Mouse (Mus musculus): ENCODE data around the gene Opcml. TPM values are rescaled to one million over a fixed set of nuclear protein-coding genes. Genes with fewer than 3 reads are reported as not detected.

Gene Opcml
- polyA plus RNA-seq, 1 experiment from 2014 or later, result 6.1 TPM

DNA sequence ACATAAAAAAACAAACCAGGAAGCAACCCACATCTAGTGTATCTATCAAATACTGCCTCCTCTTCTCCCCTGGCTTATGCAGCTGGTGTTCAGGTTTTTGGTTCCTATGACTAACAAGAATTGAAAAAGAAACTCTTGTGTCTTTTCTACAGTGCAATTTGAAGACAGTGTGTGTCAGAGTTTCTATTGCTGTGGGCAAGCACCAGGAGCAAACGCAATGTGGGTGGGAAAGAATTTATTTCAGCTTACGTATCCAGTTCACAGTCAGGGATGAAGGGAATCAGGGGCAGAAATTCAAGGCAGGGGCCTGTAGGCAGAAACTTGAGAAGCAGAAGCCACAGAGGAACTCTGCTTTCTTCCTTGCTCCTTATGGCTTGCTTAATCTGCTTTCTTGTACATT is 869.4 kb downstream of the Opcml start:
- Histone ChIP-seq H3K9me3 (replicated peaks; ENCODE audit: control insufficient read depth, low read length) (no peaks in the 10 kb centered on the region), H3K36me3 (ENCODE audit: control insufficient read depth, insufficient read depth) (no peaks in the 10 kb centered on the region), H3K27ac (ENCODE audit: low read length) (no peak overlapping the region), H3K27me3 (ENCODE audit: control insufficient read depth, insufficient read depth, low read length) (no peaks in the 10 kb centered on the region), H3K4me1 (ENCODE audit: control insufficient read depth, insufficient read depth, low read length) (no peaks in the 10 kb centered on the region), H3K9ac (ENCODE audit: low read length) (no peak overlapping the region), H3K4me2 (ENCODE audit: low read depth, low read length) (no peak overlapping the region), H3K4me3 (ENCODE audit: low read length) (no peak overlapping the region)
- WGBS, result 75% methylated on average over 2 of the region's 2 CpGs
- ATAC-seq (replicated peaks; ENCODE audit: extremely low read depth, insufficient read depth, low FRiP score), result no peak

DNA sequence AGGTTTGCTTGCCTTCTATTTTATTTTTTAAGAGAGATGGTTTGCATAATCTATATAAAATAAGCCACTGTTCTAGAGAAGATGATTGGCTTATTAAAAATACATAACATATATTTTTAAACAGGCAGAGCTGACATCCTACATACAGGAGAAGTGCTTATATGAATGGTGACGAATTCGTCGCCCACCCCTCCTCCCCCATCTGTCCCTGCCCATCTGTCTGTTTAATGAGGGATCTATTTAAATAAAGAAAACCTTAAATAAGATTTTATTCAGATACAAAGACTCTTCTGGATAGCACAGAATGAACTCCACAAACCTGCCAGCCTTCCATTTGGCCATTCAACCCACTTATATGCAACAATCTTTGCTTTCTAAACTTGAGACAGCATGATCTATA is 872.3 kb downstream of the Opcml start:
- no peak for ATAC-seq (replicated peaks; ENCODE audit: extremely low read depth, insufficient read depth, low FRiP score)
- H3K27me3 ChIP-seq (ENCODE audit: control insufficient read depth, insufficient read depth, low read length), result no peaks in the 10 kb centered on the region
- no peak overlapping the region for H3K4me3 ChIP-seq (ENCODE audit: low read length)
- no peak overlapping the region for H3K4me2 ChIP-seq (ENCODE audit: low read depth, low read length)
- whole genome bisulfite sequencing, result 86% methylated on average over 3 of the region's 3 CpGs
- no peak overlapping the region for H3K9ac ChIP-seq (ENCODE audit: low read length)
- H3K4me1 ChIP-seq (ENCODE audit: control insufficient read depth, insufficient read depth, low read length), result no peaks in the 10 kb centered on the region
- H3K27ac ChIP-seq (ENCODE audit: low read length), result no peak overlapping the region
- H3K36me3 ChIP-seq (ENCODE audit: control insufficient read depth, insufficient read depth), result no peaks in the 10 kb centered on the region
- no peaks in the 10 kb centered on the region for H3K9me3 ChIP-seq (replicated peaks; ENCODE audit: control insufficient read depth, low read length)

DNA sequence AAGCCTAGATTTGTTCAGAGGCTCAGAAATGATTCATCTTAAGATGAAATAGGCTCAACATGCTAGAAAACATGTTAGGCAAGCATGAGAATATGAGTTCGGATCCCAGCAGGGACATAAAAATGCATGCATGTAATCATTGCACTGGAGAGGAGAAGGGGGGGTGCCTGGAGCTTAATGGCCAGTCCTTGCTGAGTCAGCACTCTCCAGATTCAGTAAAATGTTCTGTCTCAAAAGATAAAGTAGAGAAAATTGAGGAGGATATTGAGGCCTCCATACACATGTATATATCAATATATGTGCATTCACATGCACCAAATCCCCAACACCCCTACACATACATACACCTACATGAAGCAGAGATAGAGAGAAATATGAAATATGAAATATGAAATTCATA is 889.7 kb downstream of the Opcml start:
- Histone ChIP-seq H3K9me3 (replicated peaks; ENCODE audit: control insufficient read depth, low read length) (no peaks in the 10 kb centered on the region), H3K4me2 (ENCODE audit: low read depth, low read length) (no peak overlapping the region), H3K4me1 (ENCODE audit: control insufficient read depth, insufficient read depth, low read length) (no peaks in the 10 kb centered on the region), H3K9ac (ENCODE audit: low read length) (no peak overlapping the region), H3K4me3 (ENCODE audit: low read length) (no peak overlapping the region), H3K27me3 (ENCODE audit: control insufficient read depth, insufficient read depth, low read length) (no peaks in the 10 kb centered on the region), H3K36me3 (ENCODE audit: control insufficient read depth, insufficient read depth) (no peaks in the 10 kb centered on the region), H3K27ac (ENCODE audit: low read length) (no peak overlapping the region)
- no peak for ATAC-seq (replicated peaks; ENCODE audit: extremely low read depth, insufficient read depth, low FRiP score)
- WGBS, result 88% methylated on average over 1 of the region's 1 CpGs

DNA sequence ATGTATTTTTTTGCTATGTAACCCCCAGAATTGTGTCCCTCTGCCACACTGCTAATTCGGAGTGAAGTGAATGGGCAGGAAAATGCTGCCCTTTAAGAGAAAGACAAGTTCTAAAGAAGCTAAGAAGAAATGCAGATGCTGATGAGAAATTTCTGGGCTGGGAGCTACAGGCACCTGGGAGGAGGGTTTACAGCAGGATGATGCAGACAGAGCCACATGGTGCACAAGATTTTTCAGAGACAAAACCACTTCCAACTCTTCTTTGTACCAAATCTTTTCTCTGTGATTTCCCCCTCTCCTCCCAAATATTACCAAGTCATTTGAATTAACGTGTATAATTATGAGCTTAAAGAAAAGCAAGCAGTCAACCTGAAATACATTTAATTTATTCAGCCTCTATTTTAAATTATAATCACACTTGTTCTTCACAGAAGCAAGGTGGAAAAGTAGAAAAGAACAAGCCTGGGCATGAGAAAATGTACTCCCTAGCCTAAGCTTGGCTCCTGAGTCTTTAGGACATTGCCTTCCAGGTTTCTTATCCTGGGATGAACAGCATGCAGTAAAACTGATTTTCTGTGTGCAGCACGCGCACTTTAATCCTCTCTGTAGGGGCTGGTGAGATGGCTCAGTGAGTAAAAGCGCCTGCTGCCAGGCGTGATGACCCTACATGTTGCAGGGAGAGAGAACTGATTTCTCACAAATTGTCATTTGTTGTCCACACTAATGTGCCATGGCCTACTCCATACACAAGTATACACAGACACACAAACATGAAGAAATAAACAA is 890.9 kb downstream of the Opcml start:
- H3K4me1 ChIP-seq (ENCODE audit: control insufficient read depth, insufficient read depth, low read length), result no peaks in the 10 kb centered on the region
- H3K27me3 ChIP-seq (ENCODE audit: control insufficient read depth, insufficient read depth, low read length), result no peaks in the 10 kb centered on the region
- no peak overlapping the region for H3K4me3 ChIP-seq (ENCODE audit: low read length)
- no peak overlapping the region for H3K27ac ChIP-seq (ENCODE audit: low read length)
- 71% methylated on average over 6 of the region's 6 CpGs for WGBS
- no peak overlapping the region for H3K9ac ChIP-seq (ENCODE audit: low read length)
- H3K36me3 ChIP-seq (ENCODE audit: control insufficient read depth, insufficient read depth), result no peaks in the 10 kb centered on the region
- no peak overlapping the region for H3K4me2 ChIP-seq (ENCODE audit: low read depth, low read length)
- ATAC-seq (replicated peaks; ENCODE audit: extremely low read depth, insufficient read depth, low FRiP score), result no peak
- no peaks in the 10 kb centered on the region for H3K9me3 ChIP-seq (replicated peaks; ENCODE audit: control insufficient read depth, low read length)

DNA sequence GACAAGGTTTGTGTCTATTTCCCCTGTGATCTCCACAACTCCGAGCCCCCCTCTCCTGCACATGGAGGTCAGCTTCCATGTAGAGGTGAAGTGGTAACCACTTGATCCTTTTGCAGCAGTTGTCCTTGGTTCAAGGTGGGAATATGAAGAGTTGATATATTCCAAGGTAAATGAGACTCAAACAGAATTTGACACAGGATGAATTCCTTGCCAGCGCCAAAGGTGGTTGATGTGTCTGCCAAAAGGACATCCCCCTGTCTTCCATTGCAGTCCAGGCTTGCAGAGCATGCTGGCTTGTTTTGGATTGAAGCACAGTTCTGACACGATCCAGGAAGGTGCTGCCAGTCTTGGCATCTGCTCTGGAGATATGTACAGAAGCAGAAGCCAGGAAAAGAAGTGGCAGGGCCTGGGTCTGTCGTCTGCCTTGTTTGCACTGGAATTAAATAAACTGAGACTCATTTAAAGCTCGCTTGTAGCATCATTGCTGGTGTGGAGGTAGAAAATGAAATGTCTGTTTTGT is 893.4 kb downstream of the Opcml start:
- H3K27ac ChIP-seq (ENCODE audit: low read length), result no peak overlapping the region
- no peak for ATAC-seq (replicated peaks; ENCODE audit: extremely low read depth, insufficient read depth, low FRiP score)
- no peaks in the 10 kb centered on the region for H3K36me3 ChIP-seq (ENCODE audit: control insufficient read depth, insufficient read depth)
- no peaks in the 10 kb centered on the region for H3K27me3 ChIP-seq (ENCODE audit: control insufficient read depth, insufficient read depth, low read length)
- no peak overlapping the region for H3K4me3 ChIP-seq (ENCODE audit: low read length)
- no peaks in the 10 kb centered on the region for H3K4me1 ChIP-seq (ENCODE audit: control insufficient read depth, insufficient read depth, low read length)
- no peak overlapping the region for H3K9ac ChIP-seq (ENCODE audit: low read length)
- H3K9me3 ChIP-seq (replicated peaks; ENCODE audit: control insufficient read depth, low read length), result no peaks in the 10 kb centered on the region
- no peak overlapping the region for H3K4me2 ChIP-seq (ENCODE audit: low read depth, low read length)
- WGBS, result 64% methylated on average over 5 of the region's 5 CpGs

DNA sequence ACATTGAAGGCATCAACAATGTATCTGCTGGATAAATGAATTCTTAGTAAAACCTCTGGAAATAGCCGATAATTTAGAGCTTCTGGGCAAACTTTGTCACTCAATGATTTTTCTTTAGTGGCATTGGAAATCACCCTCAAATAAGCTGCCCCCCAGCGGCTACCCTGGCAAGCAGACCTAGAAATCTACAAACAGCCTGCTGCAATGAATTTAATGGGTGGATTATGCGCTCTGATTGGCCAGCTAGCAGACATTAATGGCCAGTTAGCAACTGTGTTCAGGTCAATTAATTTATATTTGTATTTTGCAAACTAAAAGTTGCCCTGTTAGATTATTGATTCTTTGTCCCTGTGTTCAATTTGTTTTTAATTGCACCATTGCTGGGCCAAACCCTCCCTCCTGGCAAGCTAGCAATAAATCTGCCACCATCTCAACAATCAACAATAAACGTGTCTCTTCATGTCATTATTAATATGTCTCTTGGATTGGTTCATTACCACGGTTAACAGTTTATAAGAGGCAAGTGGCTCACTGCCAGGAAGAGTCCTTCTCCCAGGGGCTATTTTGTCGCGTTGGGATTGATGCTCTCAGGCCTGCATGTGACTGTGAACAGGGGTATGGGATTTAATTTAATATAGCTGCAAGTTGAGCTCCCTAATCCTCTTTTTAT is 896.5 kb downstream of the Opcml start:
- Histone ChIP-seq H3K4me1 (ENCODE audit: control insufficient read depth, insufficient read depth, low read length) (no peaks in the 10 kb centered on the region), H3K36me3 (ENCODE audit: control insufficient read depth, insufficient read depth) (no peaks in the 10 kb centered on the region), H3K9ac (ENCODE audit: low read length) (no peak overlapping the region), H3K27ac (ENCODE audit: low read length) (no peak overlapping the region), H3K4me2 (ENCODE audit: low read depth, low read length) (no peak overlapping the region), H3K9me3 (replicated peaks; ENCODE audit: control insufficient read depth, low read length) (no peaks in the 10 kb centered on the region), H3K4me3 (ENCODE audit: low read length) (no peak overlapping the region), H3K27me3 (ENCODE audit: control insufficient read depth, insufficient read depth, low read length) (no peaks in the 10 kb centered on the region)
- ATAC-seq (replicated peaks; ENCODE audit: extremely low read depth, insufficient read depth, low FRiP score), result no peak
- 68% methylated on average over 7 of the region's 7 CpGs for WGBS

DNA sequence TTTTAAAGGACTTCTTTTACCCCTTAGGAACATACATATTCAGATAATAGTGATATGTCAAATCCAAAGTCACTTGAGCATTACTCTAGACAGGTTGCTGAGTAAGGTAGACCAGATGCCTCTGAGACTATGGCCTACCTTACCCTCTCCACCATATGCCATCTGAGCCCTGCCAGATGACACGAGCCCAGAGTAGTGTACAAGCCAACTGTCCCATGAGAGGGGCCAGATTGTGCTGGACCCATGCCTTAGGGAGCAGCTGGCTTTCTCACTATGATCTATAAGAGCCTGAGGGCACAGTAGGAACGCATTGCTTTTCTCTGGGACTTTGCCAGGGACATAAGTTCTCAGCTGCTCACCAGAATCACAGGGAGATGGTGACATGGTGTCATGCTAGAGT is 899.6 kb downstream of the Opcml start:
- 72% methylated on average over 2 of the region's 2 CpGs for WGBS
- no peaks in the 10 kb centered on the region for H3K27me3 ChIP-seq (ENCODE audit: control insufficient read depth, insufficient read depth, low read length)
- no peaks in the 10 kb centered on the region for H3K36me3 ChIP-seq (ENCODE audit: control insufficient read depth, insufficient read depth)
- H3K4me3 ChIP-seq (ENCODE audit: low read length), result no peak overlapping the region
- H3K27ac ChIP-seq (ENCODE audit: low read length), result no peak overlapping the region
- H3K4me2 ChIP-seq (ENCODE audit: low read depth, low read length), result no peak overlapping the region
- no peaks in the 10 kb centered on the region for H3K9me3 ChIP-seq (replicated peaks; ENCODE audit: control insufficient read depth, low read length)
- no peaks in the 10 kb centered on the region for H3K4me1 ChIP-seq (ENCODE audit: control insufficient read depth, insufficient read depth, low read length)
- no peak for ATAC-seq (replicated peaks; ENCODE audit: extremely low read depth, insufficient read depth, low FRiP score)
- no peak overlapping the region for H3K9ac ChIP-seq (ENCODE audit: low read length)

DNA sequence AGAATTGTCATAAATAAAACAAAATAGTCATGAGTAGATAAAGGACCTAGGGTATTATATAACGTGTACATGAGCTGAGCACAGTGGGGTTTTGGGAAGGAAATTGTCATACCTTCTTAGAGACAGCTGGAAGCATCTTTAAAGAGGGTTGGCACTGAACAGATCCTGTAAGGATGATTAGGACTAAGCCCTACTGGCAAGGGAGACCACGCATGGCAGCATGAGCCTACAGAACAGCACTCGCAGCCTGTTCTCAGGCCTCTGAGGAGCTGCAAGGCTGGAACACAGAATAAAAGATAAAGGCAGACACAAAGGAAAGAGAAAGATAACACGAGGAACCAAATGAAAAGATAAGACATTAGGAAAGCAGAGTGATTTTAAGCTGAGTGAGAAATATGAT is 915.2 kb downstream of the Opcml start:
- no peaks in the 10 kb centered on the region for H3K4me1 ChIP-seq (ENCODE audit: control insufficient read depth, insufficient read depth, low read length)
- no peak overlapping the region for H3K27ac ChIP-seq (ENCODE audit: low read length)
- no peaks in the 10 kb centered on the region for H3K27me3 ChIP-seq (ENCODE audit: control insufficient read depth, insufficient read depth, low read length)
- H3K4me3 ChIP-seq (ENCODE audit: low read length), result no peak overlapping the region
- H3K9me3 ChIP-seq (replicated peaks; ENCODE audit: control insufficient read depth, low read length), result no peaks in the 10 kb centered on the region
- H3K9ac ChIP-seq (ENCODE audit: low read length), result no peak overlapping the region
- no peaks in the 10 kb centered on the region for H3K36me3 ChIP-seq (ENCODE audit: control insufficient read depth, insufficient read depth)
- H3K4me2 ChIP-seq (ENCODE audit: low read depth, low read length), result no peak overlapping the region
- ATAC-seq (replicated peaks; ENCODE audit: extremely low read depth, insufficient read depth, low FRiP score), result no peak
- WGBS, result 53% methylated on average over 4 of the region's 4 CpGs

DNA sequence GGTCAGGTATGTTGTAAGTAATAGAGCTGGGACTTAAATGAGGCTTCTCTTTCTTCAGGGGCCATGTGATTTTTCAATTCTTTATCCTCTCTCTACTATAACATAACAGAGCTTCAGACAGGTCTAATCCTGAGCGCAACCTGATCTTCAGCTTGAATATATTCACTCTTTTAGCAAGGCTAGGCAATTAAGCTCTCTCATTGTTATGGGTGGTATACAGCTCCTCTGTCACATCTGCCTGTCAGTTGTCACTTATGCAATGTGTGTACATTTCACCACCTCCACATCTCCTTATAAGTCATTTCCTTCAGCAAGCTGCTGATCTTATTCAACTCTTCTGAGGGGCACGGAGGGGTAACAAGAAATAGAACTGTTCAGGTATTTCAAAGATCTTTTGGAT is 924.0 kb downstream of the Opcml start:
- WGBS, result 71% methylated on average over 2 of the region's 2 CpGs
- ATAC-seq (replicated peaks; ENCODE audit: extremely low read depth, insufficient read depth, low FRiP score), result no peak
- Histone ChIP-seq H3K4me1 (ENCODE audit: control insufficient read depth, insufficient read depth, low read length) (no peaks in the 10 kb centered on the region), H3K36me3 (ENCODE audit: control insufficient read depth, insufficient read depth) (no peaks in the 10 kb centered on the region), H3K4me2 (ENCODE audit: low read depth, low read length) (no peak overlapping the region), H3K4me3 (ENCODE audit: low read length) (no peak overlapping the region), H3K27ac (ENCODE audit: low read length) (no peak overlapping the region), H3K27me3 (ENCODE audit: control insufficient read depth, insufficient read depth, low read length) (no peaks in the 10 kb centered on the region), H3K9ac (ENCODE audit: low read length) (no peak overlapping the region), H3K9me3 (replicated peaks; ENCODE audit: control insufficient read depth, low read length) (no peaks in the 10 kb centered on the region)

All from heart, embryonic 16.5 days (tissue).